Mouse (Mus musculus): Measurements from ENCODE around the gene Lama5.

Lama5 gene

DNA sequence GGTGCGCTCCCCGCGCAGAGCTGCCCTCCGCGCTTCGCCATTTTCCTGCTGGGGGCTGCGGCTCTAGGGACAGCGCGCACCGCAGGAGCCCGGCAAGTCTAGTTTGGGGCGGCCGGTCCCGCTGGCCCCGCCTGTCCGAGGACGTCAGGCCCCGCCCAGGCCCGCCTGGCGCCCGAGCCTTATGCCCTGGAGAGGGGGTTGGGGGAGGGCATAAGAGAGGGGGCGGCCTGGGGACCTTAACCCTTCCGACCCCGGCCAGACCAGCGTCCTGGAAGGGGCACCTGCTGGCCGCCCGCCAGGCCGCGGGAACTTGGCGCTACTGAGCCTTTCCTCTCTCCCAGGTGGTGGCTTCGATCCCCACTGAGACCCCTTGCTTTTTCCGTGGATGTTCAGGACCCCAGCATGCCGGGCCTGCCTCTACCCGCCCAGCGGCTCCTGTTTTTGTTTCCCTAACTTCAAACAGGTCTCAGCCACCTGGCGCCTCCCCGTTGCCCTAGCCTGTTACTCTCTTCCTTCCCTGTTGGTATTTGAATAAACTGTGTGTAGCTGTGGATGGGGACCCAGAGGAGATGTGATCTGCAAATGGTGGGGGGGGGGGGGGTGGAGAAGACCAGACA is at the start of gene Lama5:
Gene Lama5 (minus strand): TSS at position 98 of the 617 bp plus-strand sequence.
- in situ Hi-C loops (cut with MboI; ENCODE audit: unreplicated experiment in 2 of 2), result no loop called here

DNA sequence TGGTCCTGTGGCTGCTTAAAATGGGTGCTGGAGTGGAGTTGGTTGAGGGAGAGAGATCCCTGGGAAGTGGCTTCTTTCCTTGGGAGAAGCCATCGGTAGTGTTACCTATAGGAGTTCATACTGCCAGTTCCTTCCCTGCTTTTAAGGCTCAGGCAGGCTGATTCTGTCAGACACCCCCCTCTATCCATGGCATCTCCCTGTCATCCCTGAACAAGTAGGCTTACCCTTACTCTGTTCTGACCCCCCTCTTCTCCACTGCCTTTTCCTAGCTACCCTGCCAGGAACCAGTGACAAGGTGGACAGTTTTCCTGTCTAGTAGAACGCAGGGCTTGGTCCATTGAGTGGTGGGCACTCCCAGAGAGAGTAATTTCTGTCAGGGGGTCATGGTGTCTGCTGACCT is 48.9 kb upstream of the Lama5 start:
- in situ Hi-C loops (cut with MboI; ENCODE audit: unreplicated experiment in 2 of 2), result loop anchor here (5.0 to 25.0 kb wide), 5 partner anchors 73 to 1038 kb away; partner anchors contain the start of genes Rtel1 (in 1 of the 2) and Stmn3 (in 1 of the 2)

DNA sequence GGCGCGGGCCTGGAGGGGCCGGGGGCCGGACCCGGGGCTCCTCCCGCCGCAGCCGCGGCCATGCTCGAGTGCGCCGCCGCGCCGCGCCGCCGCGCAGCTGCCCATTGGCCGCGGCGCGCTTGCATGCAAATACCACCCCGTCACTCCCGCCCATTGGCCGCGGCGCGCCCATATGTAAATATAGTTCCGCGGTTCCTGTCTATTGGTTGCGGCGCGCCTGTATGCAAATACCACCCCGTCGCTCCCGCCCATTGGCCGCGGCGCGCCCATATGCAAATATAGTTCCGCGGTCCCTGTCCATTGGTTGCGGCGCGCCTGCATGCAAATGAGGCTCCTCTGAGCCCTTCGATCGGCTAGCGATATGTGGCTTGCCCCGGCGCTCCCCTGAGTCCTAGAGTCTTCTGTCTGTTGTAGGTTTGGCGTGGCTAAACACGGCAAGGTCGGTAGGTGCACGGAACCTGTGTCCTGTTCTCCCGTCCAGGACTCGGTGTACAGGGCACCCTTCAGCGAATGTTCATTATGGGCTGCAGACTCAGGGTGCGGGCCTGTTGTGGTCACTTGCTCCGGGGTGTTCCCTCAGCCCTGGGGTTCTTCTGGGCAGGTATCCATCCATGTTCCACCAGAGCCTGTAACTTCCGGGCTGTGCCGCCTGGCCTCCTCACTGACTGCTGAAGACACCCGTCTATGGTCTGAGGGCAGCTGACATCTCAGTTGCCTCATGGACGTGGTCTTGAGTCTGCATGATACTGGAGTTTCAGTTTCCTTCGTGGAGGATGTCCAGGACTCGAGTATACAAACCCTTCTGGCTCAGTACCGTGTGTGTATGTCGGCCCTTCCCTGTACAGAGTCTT is 48.0 kb upstream of the Lama5 start, which contains the start of gene Cables2:
Gene Cables2 (minus strand): TSS at position 103 of the 851 bp plus-strand sequence.
- in situ Hi-C loops (cut with MboI; ENCODE audit: unreplicated experiment in 2 of 2), result loop anchor here (5.0 to 25.0 kb wide), 5 partner anchors 74 to 1039 kb away; partner anchors contain the start of genes Rtel1 (in 1 of the 2) and Stmn3 (in 1 of the 2)

DNA sequence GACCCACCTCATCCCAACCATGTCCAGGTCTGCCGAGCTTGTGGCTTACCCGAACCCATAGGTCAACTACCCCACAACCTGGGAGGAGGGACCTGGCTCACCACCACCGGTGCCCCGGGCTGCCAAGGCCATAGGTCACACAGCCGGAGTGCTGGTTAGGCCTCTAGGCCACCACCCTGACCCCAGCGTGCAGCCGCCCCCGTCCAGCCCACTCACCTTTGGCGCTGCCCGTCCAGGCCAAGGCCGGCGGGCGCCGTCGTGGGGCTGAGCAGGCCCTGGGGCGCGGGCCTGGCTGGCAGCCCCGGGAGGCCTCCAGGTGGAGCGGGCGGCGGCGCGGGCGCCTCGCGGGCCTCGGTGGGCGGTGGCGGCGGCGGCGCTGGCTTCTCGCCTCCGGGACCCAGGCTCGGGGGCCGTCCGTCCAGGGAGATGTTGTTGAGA is 47.2 kb upstream of the Lama5 start:
- in situ Hi-C loops (cut with MboI; ENCODE audit: unreplicated experiment in 2 of 2), result loop anchor here (5.0 to 25.0 kb wide), 5 partner anchors 74 to 1039 kb away; partner anchors contain the start of genes Rtel1 (in 1 of the 2) and Stmn3 (in 1 of the 2)

DNA sequence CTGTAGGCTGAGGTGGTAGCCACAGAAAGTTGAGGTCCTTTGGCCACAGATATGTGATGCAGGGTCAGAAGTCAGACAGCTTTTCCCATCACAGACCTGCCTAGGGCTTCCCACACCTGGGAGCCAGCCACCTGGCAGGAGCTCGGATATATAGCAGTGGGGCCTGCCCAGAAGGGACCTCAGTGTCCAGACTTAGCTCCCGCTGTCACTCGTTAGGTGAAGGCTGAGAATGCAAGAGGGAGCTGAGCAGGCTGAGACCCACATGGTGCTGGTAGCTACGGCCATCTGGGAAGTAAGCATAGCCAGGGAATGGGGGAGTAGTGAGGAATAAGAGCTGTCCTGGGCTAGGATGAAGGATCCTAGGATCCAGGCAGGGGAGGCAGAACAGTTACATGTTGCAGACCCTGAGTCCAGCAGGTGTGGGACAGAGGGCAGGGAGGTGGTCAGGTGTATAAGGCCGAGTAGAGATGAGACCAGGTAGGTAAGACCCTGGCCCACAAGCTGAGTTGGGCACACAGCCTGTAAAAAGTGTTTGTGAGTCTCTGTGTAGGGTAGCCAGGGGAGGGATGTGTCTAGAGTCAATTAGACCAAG is 46.2 kb upstream of the Lama5 start:
- in situ Hi-C loops (cut with MboI; ENCODE audit: unreplicated experiment in 2 of 2), result loop anchor here (5.0 to 25.0 kb wide), 5 partner anchors 75 to 1040 kb away; partner anchors contain the start of genes Rtel1 (in 1 of the 2) and Stmn3 (in 1 of the 2)

DNA sequence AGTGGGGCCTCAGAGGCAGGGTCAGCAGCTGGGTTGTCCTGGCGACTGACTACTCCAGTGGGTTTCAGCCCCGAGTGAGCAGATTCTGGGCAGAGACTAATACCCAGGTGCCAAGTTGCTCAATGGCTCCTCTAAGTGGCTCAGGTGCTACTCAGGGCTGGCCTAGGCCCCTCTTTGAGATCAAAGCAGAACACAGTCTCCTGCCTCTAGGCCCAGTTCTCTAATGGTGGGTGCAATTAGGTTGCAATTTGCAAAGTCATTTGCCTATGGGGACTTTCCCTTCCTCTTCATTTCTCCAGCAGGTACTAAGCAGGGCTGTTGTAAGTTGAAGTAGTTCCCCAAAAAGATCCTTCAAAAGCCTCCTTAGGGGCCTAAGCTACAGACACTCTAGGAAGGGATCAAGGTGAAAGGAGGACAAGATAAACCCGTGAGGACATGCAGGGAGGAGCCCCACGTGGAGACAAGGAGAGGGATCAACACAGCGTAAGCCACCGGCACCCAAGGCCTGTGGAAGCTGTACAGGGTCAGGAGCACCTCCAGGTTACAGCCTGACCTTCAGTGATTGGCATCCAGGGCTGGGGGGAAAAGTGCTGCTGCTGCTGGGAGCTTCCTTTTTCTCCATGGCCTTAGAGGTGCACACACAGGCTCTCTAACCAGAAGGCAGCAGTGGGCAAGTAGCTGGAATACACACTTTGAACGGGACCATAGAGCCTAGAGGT is 45.0 kb upstream of the Lama5 start:
- in situ Hi-C loops (cut with MboI; ENCODE audit: unreplicated experiment in 2 of 2), result loop anchor here (5.0 to 25.0 kb wide), 5 partner anchors 77 to 1042 kb away; partner anchors contain the start of genes Rtel1 (in 1 of the 2) and Stmn3 (in 1 of the 2)

DNA sequence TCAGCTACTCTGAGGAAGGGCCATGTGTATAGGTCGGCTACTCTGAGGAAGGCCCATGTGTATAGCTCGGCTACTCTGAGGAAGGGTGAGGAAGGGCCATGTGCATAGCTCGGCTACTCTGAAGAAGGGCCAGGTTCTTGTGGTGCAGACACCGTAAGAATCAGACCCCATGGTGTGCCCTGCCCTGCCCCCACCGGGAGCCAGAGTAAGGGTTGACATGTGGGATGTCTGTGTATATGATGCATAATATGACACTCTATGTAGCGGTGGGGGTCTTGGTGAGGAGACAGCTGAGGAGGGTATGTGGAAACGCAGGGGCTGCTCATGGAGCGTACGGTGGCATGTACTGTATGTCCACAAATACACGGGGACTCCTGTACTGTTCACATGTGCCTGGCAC is 43.7 kb upstream of the Lama5 start:
- in situ Hi-C loops (cut with MboI; ENCODE audit: unreplicated experiment in 2 of 2), result loop anchor here in 1 of 2 experiments (25.0 kb wide), 1 partner anchor 1043 kb away; the partner anchor contains the start of genes Rtel1 and Stmn3

DNA sequence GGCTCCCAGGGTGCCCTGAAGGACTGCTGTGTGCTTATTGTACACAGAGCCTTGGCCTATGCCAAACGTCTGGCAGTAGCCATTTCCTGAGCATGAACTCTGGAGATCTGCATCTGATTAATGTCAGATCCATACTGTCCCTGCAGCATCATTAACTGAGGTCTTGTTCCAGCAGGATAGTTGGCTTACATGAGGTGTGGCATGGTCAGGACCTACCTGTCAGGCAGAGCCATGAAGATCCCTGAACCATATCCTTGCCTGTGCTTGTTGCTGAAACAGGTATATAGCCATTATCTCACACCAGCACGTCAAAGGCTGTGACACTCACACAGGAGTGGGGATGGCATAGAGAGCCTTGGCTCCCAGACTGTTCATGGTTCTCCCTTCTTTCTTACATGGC is 42.3 kb upstream of the Lama5 start:
- in situ Hi-C loops (cut with MboI; ENCODE audit: unreplicated experiment in 2 of 2), result loop anchor here in 1 of 2 experiments (25.0 kb wide), 1 partner anchor 1044 kb away; the partner anchor contains the start of genes Rtel1 and Stmn3

DNA sequence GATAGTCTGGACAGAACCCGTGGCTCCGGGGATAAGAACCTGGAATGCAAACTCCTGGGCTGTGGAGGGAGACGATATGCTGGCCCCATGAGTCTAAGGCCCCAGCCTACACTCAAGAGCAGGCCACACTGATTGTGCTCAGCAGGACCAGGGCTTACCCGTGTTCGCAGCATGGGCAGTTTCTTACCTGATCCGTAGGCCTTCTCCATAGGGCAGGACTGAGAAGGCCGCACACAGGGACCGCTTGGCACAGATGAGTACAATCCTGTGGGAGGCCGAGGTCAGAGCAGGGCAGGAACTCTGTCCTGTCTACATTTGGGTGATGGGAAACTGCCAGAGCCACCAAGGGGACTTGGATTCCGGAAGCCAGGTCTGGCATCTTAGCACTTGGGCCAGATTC is 37.2 kb upstream of the Lama5 start:
- in situ Hi-C loops (cut with MboI; ENCODE audit: unreplicated experiment in 2 of 2), result loop anchor here in 1 of 2 experiments (25.0 kb wide), 1 partner anchor 1049 kb away; the partner anchor contains the start of genes Rtel1 and Stmn3

DNA sequence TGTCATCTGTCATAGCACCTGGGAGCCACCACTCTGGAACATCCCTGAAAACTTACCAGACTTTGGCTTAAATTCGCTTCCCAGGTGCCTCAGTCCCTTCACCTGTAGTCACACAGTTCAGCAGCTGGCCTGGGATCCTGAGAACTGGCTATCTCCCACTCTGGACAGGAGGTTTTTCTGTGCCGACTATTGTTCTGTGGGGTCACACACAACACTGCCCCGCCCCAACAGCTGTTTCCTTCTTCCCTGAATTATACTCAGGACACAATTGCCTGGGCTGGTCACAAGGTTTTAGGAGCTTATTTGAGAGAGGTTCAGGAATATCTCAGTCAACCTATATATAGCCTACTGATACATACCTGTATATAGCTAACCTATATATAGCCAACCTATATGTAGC is 36.8 kb upstream of the Lama5 start:
- in situ Hi-C loops (cut with MboI; ENCODE audit: unreplicated experiment in 2 of 2), result loop anchor here in 1 of 2 experiments (25.0 kb wide), 1 partner anchor 1050 kb away; the partner anchor contains the start of genes Rtel1 and Stmn3

DNA sequence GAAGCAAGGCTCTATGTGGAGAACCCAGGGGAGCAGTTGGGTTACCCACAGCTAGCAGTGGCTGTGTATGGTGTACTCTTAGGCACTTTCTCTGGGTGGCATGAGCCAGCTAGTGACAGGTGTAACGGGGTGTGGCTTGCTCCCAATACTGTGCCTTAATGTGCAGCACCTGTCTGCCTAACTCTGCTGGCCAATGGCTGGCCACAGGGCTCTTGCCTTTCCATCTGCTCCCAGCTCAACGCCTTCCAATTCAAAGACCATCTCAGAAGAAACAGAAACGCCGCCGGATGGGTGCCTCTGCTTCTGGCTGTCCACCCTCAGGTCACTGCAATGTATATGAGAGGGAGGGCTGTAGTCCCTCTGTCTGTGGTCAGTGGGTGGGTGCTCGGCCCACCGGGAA is 36.2 kb upstream of the Lama5 start:
- in situ Hi-C loops (cut with MboI; ENCODE audit: unreplicated experiment in 2 of 2), result loop anchor here in 1 of 2 experiments (25.0 kb wide), 1 partner anchor 1050 kb away; the partner anchor contains the start of genes Rtel1 and Stmn3

DNA sequence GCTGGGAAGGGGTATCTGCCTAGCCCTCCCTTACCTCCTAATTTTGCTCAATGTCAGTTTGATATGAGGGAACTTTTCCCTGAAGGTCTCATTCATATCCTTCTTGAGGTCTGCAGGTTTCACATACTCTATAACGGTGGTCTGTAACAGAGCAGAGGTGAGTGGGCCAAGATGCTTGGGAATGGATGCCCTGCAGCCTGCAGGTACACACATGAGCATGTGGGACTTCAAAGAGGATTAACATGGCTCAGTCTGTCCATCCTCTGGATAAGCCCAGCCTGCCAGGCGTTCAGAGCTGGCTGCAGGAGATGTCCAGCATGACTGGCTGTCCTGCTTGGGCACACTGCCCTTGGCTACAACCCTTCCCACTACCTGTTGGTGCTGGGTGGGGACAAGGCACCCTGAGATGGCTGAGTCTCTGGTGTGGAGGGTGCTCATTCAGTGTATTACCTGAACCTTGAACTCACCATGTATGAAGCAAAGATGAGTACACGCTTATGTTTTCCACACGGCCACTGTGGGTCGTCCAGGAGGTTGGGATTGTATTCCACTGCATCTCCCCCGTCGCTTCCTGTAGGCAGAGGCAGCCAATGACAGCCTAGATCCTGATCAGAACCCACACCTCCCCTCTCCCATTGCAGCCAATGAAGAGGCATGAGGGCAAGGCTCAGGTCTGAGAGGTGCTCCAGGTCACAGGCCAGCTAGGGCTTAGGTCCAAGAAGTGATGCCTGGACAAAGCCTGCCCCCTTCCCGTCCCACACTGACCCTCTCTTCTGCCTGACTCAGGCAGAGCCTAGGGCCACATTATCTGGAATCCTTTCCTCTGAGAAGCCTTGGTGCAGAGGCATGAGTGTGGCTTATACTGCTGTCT is 35.2 kb upstream of the Lama5 start:
- in situ Hi-C loops (cut with MboI; ENCODE audit: unreplicated experiment in 2 of 2), result loop anchor here in 1 of 2 experiments (25.0 kb wide), 1 partner anchor 1051 kb away; the partner anchor contains the start of genes Rtel1 and Stmn3

DNA sequence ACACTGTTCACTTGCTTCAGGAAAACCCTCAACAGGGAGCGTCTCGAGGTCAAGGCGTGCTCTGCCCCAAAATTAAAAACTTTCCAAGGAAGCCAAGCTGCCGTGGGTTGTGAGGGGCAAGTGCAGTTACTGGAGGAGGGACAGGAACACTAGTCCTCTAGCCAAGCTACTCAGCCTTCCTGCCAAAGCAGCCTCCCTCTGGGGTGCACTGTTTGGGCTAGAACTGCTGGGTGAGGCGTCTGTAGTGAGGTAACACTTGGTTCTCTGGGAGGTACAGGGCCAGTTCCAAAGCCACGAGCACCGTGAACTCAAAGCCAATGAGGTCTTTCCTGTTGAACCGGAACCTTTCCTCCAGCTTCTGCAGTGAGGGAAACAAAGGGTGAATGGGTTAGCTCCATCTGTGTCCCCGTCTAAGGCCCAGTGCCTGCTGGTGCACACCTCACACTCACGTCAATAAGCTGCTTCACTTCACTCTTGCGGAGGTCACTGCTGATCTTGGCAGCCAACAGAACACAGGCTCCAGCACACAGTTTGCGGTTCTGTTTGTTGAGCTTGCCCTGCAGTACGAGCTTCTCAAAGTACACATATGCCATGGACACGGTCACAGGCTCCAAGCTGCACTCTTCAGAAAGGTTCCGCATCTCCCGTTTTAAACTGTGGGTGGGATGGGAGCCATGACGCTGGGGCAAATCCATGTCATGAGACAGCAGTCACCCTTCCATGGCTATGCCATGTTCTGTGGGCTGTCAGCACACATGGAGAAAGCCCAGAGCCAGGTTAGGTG is 34.4 kb upstream of the Lama5 start:
- in situ Hi-C loops (cut with MboI; ENCODE audit: unreplicated experiment in 2 of 2), result loop anchor here (10.0 to 25.0 kb wide), 3 partner anchors 215 to 1052 kb away; partner anchors contain the start of genes Psma7 (in 2 of the 2), Ss18l1 (in 2 of the 2), Rtel1 (in 1 of the 2) and Stmn3 (in 1 of the 2)

DNA sequence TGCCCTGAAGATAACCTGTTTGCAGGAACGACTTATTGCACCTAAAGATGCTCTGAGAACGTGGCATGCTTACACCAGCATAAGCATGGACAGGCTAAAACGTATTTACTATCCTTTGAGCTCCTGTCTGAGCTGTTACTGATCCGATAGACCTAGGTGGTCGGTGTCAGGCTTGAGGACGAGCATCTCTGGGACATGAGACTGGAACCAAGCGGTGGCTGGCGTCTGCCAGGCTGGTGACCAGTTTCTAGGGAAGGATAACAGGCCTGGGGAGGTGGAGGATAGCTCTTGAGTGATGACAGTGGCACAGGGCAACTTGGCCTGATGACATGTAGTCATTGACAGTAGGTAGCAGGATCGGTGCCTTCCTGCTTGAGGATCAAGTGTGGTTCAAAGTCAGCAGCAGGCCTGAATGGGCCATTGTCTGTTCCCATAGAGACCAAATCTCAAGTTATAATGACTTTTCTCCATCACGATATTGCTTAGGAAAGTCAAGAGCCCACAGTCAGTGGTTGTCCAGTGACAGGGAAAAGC is 33.4 kb upstream of the Lama5 start:
- in situ Hi-C loops (cut with MboI; ENCODE audit: unreplicated experiment in 2 of 2), result loop anchor here (10.0 to 25.0 kb wide), 3 partner anchors 214 to 1053 kb away; partner anchors contain the start of genes Psma7 (in 2 of the 2), Ss18l1 (in 2 of the 2), Rtel1 (in 1 of the 2) and Stmn3 (in 1 of the 2)

DNA sequence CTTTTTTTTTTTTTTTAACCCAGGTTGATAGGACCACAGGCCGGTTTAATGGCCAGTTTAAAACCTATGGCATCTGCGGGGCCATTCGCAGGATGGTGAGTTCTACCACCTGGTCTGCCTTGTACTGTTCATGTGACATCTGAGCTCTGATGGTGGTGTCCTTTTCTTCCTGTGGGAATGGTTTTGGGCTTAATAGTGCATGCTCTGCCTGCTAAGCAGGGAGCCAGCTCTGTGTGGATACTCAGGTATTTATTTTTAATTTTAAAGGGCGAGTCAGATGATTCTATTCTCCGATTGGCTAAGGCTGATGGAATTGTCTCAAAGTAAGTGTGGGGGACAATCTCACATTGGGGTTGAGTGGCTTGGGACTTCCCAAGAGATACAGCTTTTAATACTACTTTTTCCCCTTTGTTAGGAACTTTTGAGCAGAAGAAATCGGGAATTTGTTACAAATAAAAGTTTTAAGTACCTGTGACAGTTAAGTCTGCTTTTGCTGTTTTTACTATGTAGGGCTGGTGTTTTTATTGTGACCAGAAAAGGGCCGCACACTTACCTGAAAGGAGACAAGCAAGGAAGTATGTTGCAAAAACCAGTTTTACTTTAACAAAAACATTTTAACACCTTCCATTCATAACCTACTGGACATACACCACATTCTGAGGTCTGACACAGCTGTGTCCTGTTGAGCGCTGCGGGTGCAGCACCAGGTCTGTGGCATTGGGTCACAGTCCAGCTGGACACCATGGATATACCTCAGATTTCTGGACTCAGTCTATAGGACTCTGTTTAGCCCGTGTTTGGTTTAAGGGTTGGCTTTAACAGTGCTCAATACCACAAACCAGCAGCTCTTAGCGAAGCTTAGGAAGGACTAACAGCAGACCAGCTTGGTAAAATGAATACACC is 32.6 kb upstream of the Lama5 start:
- in situ Hi-C loops (cut with MboI; ENCODE audit: unreplicated experiment in 2 of 2), result loop anchor here (10.0 to 25.0 kb wide), 3 partner anchors 213 to 1054 kb away; partner anchors contain the start of genes Psma7 (in 2 of the 2), Ss18l1 (in 2 of the 2), Rtel1 (in 1 of the 2) and Stmn3 (in 1 of the 2)
